Mouse (Mus musculus) limb, embryonic 13.5 days (tissue): ENCODE data around the gene Men1. TPM values are rescaled to one million over a fixed set of nuclear protein-coding genes. Genes with fewer than 3 reads are reported as not detected.
A peak's percentile ranks its signal among the peaks of the same experiment; 100 is the strongest.

Experiments
- ATAC-seq: fragments of 200-750 bp; cut with Nextera tagmentation; 2 replicates; pipeline ENCODE4 v1.8.0; 2017; ENCODE audit warnings: low read depth, moderate number of reproducible peaks, moderate TSS enrichment; ENCODE audit not compliant: low FRiP score
- H3K27ac ChIP-seq: fragments of 300-500 bp; sonication (generic); 2 replicates; pipeline ENCODE4 v1.5.1; 2015; ENCODE audit warnings: inconsistent platforms, mild to moderate bottlenecking, moderate library complexity
- H3K27me3 ChIP-seq: fragments of 300-500 bp; sonication (generic); 2 replicates; pipeline ENCODE4 v1.6.1; 2015; ENCODE audit warnings: mild to moderate bottlenecking, inconsistent platforms
- H3K36me3 ChIP-seq: fragments of 300-500 bp; sonication (generic); 2 replicates; pipeline ENCODE4 v1.6.1; 2015; ENCODE audit warnings: inconsistent platforms, mild to moderate bottlenecking, moderate library complexity
- H3K4me1 ChIP-seq: fragments of 300-500 bp; sonication (generic); 2 replicates; pipeline ENCODE4 v1.6.1; 2015; ENCODE audit warnings: inconsistent platforms
- H3K4me2 ChIP-seq: fragments of 300-500 bp; sonication (generic); replicated peaks from 2 replicates; pipeline ENCODE4 v1.6.1; 2015; ENCODE audit warnings: inconsistent platforms, mild to moderate bottlenecking, moderate library complexity
- H3K4me3 ChIP-seq: fragments of 300-500 bp; sonication (generic); 2 replicates; pipeline ENCODE4 v1.5.1; 2015; ENCODE audit warnings: moderate library complexity, mild to moderate bottlenecking, inconsistent platforms
- H3K9ac ChIP-seq: fragments of 300-500 bp; sonication (generic); 2 replicates; pipeline ENCODE4 v1.6.1; 2015; ENCODE audit warnings: mild to moderate bottlenecking, inconsistent platforms
- H3K9me3 ChIP-seq: fragments of 300-500 bp; sonication (generic); 2 replicates; pipeline ENCODE4 v1.6.1; 2016; ENCODE audit warnings: inconsistent platforms
- WGBS: fragments of 180-500 bp; shearing (Covaris S2); methylation state at CpG from one replicate; pipeline ENCODE4 v1.1.7; 2015; 5-methylcytosine and 5-hydroxymethylcytosine counted together
- polyA plus RNA-seq: library from polyadenylated mRNA; unstranded; fragments of >200 nt; fragmentation: Nextera tagmentation; extraction: Ambion mirVana; gene quantifications from 2 replicates; pipeline ENCODE4 v1.2.1, GENCODE M21; 2015

Gene Men1
- polyA plus RNA-seq, 1 experiment from 2014 or later: 97.6 TPM

DNA sequence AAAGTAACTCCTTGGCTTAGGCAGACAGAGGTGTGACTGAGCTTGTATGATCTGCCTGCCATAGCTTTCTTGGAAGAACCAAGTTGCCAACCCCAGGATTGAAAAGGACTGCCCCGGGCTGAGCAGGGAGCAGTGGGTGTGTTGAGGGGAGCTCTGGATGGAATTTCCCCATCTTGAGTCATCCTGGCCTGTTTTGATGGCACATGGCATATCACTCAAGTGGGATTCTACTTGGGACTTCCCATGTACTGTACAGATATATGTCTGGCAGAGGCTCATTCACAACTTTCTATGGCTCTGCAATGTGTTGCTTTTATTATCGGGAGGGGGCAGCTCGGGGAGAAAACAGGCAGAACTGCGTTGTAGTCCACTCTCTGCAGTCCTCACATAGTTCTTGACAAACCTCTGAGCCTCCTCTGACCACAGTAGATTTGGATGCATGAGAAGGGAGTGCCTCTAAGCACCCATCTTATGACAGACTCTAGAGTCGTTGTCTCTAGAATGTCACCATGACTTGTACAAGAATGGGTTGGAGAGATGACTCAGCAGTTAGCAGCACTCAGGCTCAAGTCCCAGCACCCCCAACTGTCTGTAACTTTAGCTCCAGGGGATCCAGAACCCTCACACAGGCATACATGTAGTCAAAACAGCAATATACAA lies 38.1 kb upstream of the Men1 start:
- no peaks in the 10 kb centered on the region for H3K27me3 ChIP-seq
- H3K4me2 ChIP-seq: no peak overlapping the region
- H3K9ac ChIP-seq: no peak overlapping the region
- no peaks in the 10 kb centered on the region for H3K9me3 ChIP-seq
- peaks cover 96% of the 10 kb centered on the region for H3K36me3 ChIP-seq
- 86% methylated on average over 5 of the region's 5 CpGs for WGBS
- ATAC-seq: no peak
- no peak overlapping the region for H3K4me3 ChIP-seq
- no peak overlapping the region for H3K27ac ChIP-seq
- no peaks in the 10 kb centered on the region for H3K4me1 ChIP-seq

DNA sequence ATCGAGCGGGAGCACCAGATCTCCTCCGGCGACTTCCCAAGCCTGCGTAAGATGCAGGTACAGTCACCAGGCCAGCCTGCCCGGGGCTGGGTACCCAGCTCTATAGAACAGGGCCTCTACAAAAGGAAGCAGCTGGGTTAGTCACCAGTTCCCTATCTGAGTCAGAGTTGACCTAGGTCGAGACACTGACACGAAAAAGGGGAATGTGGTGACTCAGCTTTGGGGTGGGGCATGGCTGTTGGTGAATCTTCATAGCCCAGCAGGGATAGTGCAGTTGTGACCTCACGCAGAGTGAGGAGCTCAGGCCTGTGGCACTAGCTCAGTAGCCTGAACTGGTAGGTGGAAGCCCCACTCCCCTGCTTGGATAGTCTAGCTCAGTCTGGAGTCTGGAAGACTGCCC lies 37.1 kb upstream of the Men1 start:
- Histone ChIP-seq H3K36me3 (peaks cover 88% of the 10 kb centered on the region), H3K9ac (no peak overlapping the region; the same call in 1 of the 2 replicates), H3K27me3 (no peaks in the 10 kb centered on the region), H3K4me2 (no peak overlapping the region), H3K4me1 (peaks cover 4% of the 10 kb centered on the region), H3K27ac (no peak overlapping the region), H3K9me3 (no peaks in the 10 kb centered on the region), H3K4me3 (no peak overlapping the region)
- WGBS: 92% methylated on average over 9 of the region's 9 CpGs
- ATAC-seq: no peak

DNA sequence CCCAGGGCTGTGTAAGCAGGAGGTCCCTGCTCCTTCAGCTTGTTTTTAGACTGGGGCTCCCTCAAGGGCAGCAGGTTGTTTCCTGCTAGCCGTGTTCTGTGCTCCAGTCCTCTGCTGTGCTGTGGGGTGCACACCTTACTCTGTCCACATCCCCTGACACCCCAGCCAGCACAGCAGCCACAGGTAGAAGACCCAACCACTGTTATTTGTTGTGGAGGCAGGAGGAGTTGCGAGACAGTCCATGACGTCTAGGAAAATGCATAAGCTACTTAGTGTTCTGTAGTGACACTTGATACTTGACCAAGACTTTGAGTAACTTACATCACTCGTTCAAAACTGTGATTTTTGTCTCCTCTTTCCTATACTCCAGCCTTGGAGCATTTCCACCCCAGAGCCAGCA lies 35.8 kb upstream of the Men1 start:
- H3K36me3 ChIP-seq: peaks cover 77% of the 10 kb centered on the region

DNA sequence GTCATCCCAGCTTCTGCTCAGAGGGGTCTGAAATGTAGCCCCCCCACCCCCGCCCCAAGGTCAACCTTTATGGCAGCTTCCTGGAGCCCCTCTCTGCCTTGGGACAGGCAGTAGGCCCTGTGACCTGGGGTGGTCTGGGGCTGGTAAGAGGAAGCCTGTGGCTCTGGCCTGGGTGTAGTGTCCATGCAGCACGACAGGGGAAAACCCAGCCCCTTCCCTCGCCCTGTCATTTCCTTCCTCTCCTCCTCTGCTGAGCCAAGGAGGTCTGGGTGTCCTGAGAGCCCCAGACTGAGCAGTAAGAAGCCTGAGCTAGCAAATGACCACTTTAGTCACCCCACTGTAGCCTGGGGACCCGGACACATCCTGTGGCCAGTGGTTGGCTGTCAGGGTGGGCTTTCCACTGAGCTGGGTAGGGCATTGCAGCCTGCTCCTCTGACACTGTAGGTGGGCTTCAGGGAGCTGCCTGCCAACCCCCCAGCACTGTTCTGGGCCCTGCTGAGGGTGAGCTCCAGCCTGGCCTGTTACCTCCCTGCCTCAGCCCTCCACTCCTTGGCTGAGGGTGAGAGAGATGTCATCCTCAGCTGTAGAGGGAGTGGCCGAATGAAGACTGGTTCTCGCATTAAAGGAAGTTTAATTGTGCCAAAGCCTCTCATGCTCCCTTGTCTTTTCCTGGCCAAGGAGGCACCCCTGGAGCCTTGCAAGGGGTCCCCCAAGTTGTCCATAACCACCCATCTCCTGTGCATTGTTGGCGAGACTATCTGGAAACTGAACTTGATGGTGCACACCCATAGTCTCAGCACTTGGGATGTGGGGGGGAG lies 35.1 kb upstream of the Men1 start:
- Histone ChIP-seq H3K27me3 (no peaks in the 10 kb centered on the region), H3K36me3 (peaks cover 70% of the 10 kb centered on the region), H3K27ac (no peak overlapping the region), H3K4me1 (peaks cover 16% of the 10 kb centered on the region), H3K4me2 (no peak overlapping the region), H3K4me3 (no peak overlapping the region), H3K9ac (no peak overlapping the region), H3K9me3 (no peaks in the 10 kb centered on the region)
- WGBS: 86% methylated on average over 7 of the region's 7 CpGs
- ATAC-seq: no peak

More for the DNA sequence above, 35.8 kb upstream of the Men1 start:
- no peak overlapping the region for H3K9ac ChIP-seq
- 77% methylated on average over 4 of the region's 4 CpGs for WGBS
- H3K9me3 ChIP-seq: no peaks in the 10 kb centered on the region
- no peak for ATAC-seq
- no peak overlapping the region for H3K27ac ChIP-seq
- no peak overlapping the region for H3K4me3 ChIP-seq
- H3K4me1 ChIP-seq: peaks cover 16% of the 10 kb centered on the region
- no peaks in the 10 kb centered on the region for H3K27me3 ChIP-seq
- H3K4me2 ChIP-seq: no peak overlapping the region

DNA sequence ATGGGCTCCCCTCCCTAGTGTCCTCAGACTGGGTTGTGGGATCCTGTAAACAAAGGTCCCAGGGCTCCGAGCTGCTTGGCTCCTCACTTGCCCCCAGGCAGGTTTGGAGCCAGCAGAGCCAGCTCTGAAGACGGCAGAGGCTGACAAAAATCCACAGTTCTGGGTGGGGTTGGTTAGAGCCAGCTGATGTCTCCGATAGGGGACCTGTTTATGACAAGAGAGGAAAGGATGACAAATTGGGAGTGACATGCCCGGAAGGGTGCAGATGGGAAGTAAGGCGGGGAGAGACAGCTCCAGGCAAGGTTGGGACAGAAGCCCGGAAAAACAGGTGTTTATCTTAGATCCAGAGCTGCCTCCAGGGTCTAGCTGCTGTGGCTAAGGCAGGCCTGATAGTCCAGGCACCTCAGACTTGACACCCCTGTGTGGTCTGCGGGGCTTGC lies 34.4 kb upstream of the Men1 start:
- H3K4me3 ChIP-seq: no peak overlapping the region
- ATAC-seq: no peak
- no peaks in the 10 kb centered on the region for H3K9me3 ChIP-seq
- H3K36me3 ChIP-seq: peaks cover 62% of the 10 kb centered on the region
- H3K27ac ChIP-seq: no peak overlapping the region
- H3K4me2 ChIP-seq: no peak overlapping the region
- no peaks in the 10 kb centered on the region for H3K27me3 ChIP-seq
- 71% methylated on average over 7 of the region's 7 CpGs for WGBS
- H3K9ac ChIP-seq: no peak overlapping the region
- peaks cover 16% of the 10 kb centered on the region for H3K4me1 ChIP-seq

DNA sequence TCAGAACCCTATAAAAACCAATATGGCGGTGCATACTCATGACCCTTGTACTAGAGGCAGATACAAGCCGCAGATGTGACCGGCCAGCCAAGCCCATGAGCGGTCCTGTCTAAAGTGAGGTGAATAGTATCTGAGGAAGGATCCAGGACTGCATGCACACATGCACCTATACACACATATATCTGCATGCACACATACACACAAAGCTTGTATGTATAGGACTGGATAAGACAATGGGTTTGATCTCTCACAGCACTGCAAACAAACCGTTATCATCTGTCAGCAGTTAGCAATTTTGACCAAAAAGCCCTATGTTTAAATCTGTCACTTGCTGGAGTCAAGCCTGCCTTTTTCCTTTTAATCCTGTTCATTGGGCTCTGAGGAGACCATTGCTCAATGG lies 32.7 kb upstream of the Men1 start:
- peak overlapping the region; percentile 67 for H3K27ac ChIP-seq
- no peaks in the 10 kb centered on the region for H3K9me3 ChIP-seq
- no peaks in the 10 kb centered on the region for H3K27me3 ChIP-seq
- peaks cover 26% of the 10 kb centered on the region for H3K4me1 ChIP-seq
- peak overlapping the region; percentile 35; the same call in 1 of the 2 replicates for H3K9ac ChIP-seq
- 94% methylated on average over 5 of the region's 5 CpGs for WGBS
- peaks cover 45% of the 10 kb centered on the region for H3K36me3 ChIP-seq
- ATAC-seq: no peak
- no peak overlapping the region for H3K4me2 ChIP-seq
- no peak overlapping the region for H3K4me3 ChIP-seq

DNA sequence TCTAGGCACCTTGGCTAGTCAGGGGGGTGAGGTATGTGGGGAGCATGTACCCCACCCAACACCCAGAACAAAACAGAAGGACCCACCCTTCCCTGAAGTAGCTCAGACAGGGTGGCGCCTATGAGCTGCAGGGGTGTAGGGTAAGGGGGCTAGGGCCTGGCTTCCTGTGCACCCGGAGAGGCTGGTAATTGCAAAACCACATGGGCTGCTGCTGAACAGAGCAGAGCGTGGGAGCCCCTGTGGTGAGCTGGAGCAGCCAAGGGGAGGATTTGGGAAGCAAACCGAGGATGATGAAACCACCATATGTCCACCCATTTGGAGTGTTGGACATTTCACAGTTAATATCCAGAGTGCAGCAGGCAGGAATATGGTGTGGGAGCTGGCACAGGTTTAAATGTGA lies 32.3 kb upstream of the Men1 start:
- Histone ChIP-seq H3K27ac (peak overlapping the region; percentile 67), H3K4me2 (no peak overlapping the region)
- 36% methylated on average over 4 of the region's 4 CpGs for WGBS

DNA sequence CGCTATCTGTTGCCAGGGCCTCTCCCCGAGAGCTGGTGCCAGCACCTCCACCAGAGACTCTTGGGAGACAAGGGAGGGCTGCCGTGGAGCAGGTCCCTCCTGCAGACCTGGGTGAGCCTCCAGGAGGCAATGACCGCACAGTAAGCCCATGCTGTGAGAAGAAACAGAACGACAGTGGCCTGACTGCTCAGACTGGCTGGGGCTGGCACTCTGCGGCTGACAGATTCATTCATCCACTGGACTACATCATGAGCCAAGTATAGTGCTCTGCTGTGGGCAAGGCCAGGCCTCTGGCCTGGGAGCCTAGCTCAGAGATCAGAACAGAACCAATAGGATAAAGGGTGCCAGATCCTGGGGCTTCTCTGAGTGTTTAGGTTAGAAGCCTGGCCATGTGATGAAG lies 30.9 kb upstream of the Men1 start:
- H3K9me3 ChIP-seq: no peaks in the 10 kb centered on the region
- peak overlapping the region; percentile 23; the same call in 1 of the 2 replicates for H3K27ac ChIP-seq
- peak overlapping the region; percentile 20; the same call in 1 of the 2 replicates for H3K9ac ChIP-seq
- H3K36me3 ChIP-seq: peaks cover 28% of the 10 kb centered on the region
- H3K27me3 ChIP-seq: no peaks in the 10 kb centered on the region
- peaks cover 37% of the 10 kb centered on the region for H3K4me1 ChIP-seq
- WGBS: 78% methylated on average over 6 of the region's 6 CpGs
- no peak for ATAC-seq
- H3K4me2 ChIP-seq: no peak overlapping the region
- no peak overlapping the region for H3K4me3 ChIP-seq

More for the DNA sequence above, 32.3 kb upstream of the Men1 start:
- Histone ChIP-seq H3K27me3 (no peaks in the 10 kb centered on the region), H3K36me3 (peaks cover 41% of the 10 kb centered on the region), H3K9me3 (no peaks in the 10 kb centered on the region), H3K9ac (peak overlapping the region; percentile 35), H3K4me1 (peaks cover 30% of the 10 kb centered on the region), H3K4me3 (no peak overlapping the region)
- ATAC-seq: peak; percentile 33; the same call in 1 of the 2 replicates

DNA sequence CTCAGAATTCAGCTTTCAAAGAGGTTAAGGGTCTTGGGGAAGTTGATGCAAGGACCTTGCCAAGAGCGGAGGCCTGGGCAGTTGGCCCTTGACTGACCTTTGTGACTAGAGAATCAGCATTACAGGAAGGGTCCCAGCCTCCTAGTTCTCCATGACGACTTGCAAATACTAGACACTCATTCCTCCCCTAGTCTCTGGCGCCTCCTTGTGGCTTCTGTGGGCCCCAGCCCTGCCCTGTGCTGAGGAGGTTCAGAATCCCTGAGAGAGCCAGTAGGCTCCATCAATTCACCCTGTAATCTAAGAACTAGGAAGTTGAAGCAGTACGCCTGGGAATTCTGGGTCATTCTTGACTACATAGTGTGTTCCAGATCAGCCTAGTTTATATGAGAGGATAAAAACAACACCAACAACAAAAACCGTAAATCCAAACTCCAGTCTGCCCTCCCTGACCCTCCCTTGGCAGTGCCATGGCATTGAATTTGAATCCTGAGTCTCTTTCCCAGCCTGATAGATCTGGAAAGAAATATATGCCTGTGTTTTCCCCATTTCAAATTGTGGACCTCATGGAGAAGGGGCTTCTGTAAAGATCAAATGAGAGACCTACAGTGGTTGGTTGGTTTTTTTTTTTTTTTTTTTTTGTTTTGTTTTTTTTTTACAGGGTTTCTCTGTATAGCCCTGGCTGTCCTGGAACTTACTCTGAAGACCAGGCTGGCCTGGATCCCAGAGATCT lies 29.8 kb upstream of the Men1 start:
- H3K4me1 ChIP-seq: peaks cover 37% of the 10 kb centered on the region
- H3K4me2 ChIP-seq: no peak overlapping the region
- 23% methylated on average over 5 of the region's 5 CpGs for WGBS
- peak; percentile 42; the same call in 1 of the 2 replicates for ATAC-seq
- H3K4me3 ChIP-seq: no peak overlapping the region
- no peak overlapping the region for H3K9ac ChIP-seq
- H3K36me3 ChIP-seq: peaks cover 18% of the 10 kb centered on the region
- no peak overlapping the region for H3K27ac ChIP-seq
- H3K9me3 ChIP-seq: no peaks in the 10 kb centered on the region
- H3K27me3 ChIP-seq: no peaks in the 10 kb centered on the region

DNA sequence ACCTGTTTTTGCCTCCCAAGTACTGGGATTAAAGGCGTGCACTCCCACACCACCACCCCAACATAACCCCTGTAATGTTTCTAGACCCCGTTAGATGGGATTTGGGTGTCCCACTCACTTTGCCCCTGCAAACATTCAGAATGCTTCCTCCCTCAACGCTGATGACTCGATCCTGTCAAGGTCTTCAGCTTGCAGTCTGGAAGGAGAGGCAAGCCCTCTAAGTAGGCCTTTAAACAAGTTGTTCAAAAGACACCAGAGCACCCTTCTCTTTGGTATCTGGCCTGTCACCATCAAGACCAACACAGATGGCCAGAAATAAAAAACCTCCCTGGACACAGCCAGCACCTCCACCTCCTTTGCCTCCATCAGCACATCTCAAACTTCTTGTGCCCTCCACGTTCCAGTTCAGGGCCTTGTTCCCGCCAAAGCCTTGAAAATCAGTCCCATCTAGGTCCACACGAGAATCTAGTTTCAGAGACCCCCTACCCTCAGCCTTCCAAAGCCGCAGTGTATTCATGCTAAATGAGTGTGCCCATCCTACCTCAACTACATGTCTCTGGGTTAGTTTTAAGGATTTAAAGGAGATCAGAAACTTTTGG lies 29.2 kb upstream of the Men1 start:
- 60% methylated on average over 8 of the region's 8 CpGs for WGBS
- peak overlapping the region; percentile 76 for H3K27ac ChIP-seq

DNA sequence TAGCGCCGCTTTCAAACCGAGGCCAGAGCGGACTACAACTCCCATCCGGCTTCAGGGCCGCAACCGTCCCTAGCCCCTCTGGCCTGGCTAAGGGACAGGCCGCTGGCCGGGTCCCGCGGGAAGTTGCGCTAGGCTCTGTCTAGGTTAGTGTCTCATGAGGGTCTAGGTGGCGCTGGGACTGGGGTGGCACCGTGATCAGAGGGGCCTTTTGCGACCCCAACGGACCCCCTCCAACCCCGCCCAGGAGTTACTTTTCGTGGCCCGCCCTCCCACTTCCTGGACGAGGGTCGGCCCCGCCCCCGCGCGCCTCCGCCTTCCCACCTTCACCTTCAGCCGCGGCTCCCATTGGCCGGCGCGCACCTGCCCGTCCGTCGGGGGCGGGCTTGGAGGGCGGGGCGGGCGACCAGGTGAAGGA lies 28.6 kb upstream of the Men1 start, which contains the start of gene Cdc42bpg:
Gene Cdc42bpg (plus strand): TSS at position 320 of the 415 bp plus-strand sequence.
- peak within 1 kb of the TSS; percentile 75 for H3K9ac ChIP-seq
- no peaks in the 10 kb centered on the region for H3K27me3 ChIP-seq
- H3K27ac ChIP-seq: peak within 1 kb of the TSS; percentile 76
- H3K9me3 ChIP-seq: no peaks in the 10 kb centered on the region
- H3K4me2 ChIP-seq: peak within 1 kb of the TSS; percentile 81
- ATAC-seq: peak; percentile 80
- WGBS: 1% methylated on average over 33 of the region's 38 CpGs
- peaks cover 19% of the 10 kb centered on the region for H3K36me3 ChIP-seq
- H3K4me3 ChIP-seq: peak within 1 kb of the TSS; percentile 66
- peaks cover 37% of the 10 kb centered on the region for H3K4me1 ChIP-seq

More for the DNA sequence above, 29.2 kb upstream of the Men1 start:
- peaks cover 37% of the 10 kb centered on the region for H3K4me1 ChIP-seq
- H3K27me3 ChIP-seq: no peaks in the 10 kb centered on the region
- no peak for ATAC-seq
- H3K4me3 ChIP-seq: peak overlapping the region; percentile 66
- peaks cover 18% of the 10 kb centered on the region for H3K36me3 ChIP-seq
- H3K4me2 ChIP-seq: peak overlapping the region; percentile 81
- H3K9ac ChIP-seq: peak overlapping the region; percentile 75
- no peaks in the 10 kb centered on the region for H3K9me3 ChIP-seq
